Mouse (Mus musculus): Measurements from ENCODE around the gene Spata5.
"Not testable (repeated sequence)": the region's sequence is repeated elsewhere in the genome, so short reads cannot be mapped to it uniquely, and the experiment has no call there.

The Spata5 gene

GRCm38 (mm10) chr3:37569661-37570566, 150.2 kb downstream of the Spata5 start:
- DNase-seq (ENCODE audit: low read depth, low spot score) = no peak

GRCm38 (mm10) chr3:37571633-37572032, 151.9 kb downstream of the Spata5 start:
- DNase-seq (ENCODE audit: low read depth, low spot score) = no peak

- DNase-seq (ENCODE audit: low read depth, low spot score) = no peak
These were observed 152.4 kb downstream of the Spata5 start for GRCm38 (mm10) chr3:37572066-37572465.

GRCm38 (mm10) chr3:37576840-37577239, 157.1 kb downstream of the Spata5 start:
- DNase-seq (ENCODE audit: low read depth, low spot score) = no peak

- DNase-seq (ENCODE audit: low read depth, low spot score) = no peak
These were observed 158.0 kb downstream of the Spata5 start for GRCm38 (mm10) chr3:37577706-37578105.

- no peak for DNase-seq (ENCODE audit: low read depth, low spot score)
These were observed 164.9 kb downstream of the Spata5 start for GRCm38 (mm10) chr3:37584576-37584975.

GRCm38 (mm10) chr3:37585967-37586730, 166.5 kb downstream of the Spata5 start:
- no peak for DNase-seq (ENCODE audit: low read depth, low spot score)

- no peak for DNase-seq (ENCODE audit: low read depth, low spot score)
These were observed 167.3 kb downstream of the Spata5 start for GRCm38 (mm10) chr3:37586731-37587578.

- no peak for DNase-seq (ENCODE audit: low read depth, low spot score)
These were observed 176.0 kb downstream of the Spata5 start for GRCm38 (mm10) chr3:37595721-37596120.

GRCm38 (mm10) chr3:37596519-37596918, 176.8 kb downstream of the Spata5 start:
- no peak for DNase-seq (ENCODE audit: low read depth, low spot score)

- DNase-seq (ENCODE audit: low read depth, low spot score) = no peak
These were observed 177.5 kb downstream of the Spata5 start for GRCm38 (mm10) chr3:37597200-37597599.

- DNase-seq (ENCODE audit: low read depth, low spot score) = not testable (repeated sequence)
These were observed 179.9 kb downstream of the Spata5 start for GRCm38 (mm10) chr3:37599641-37600040.

GRCm38 (mm10) chr3:37602356-37602755, 182.7 kb downstream of the Spata5 start:
- no peak for DNase-seq (ENCODE audit: low read depth, low spot score)

GRCm38 (mm10) chr3:37602890-37603289, 183.2 kb downstream of the Spata5 start:
- no peak for DNase-seq (ENCODE audit: low read depth, low spot score)

GRCm38 (mm10) chr3:37603541-37603940, 183.8 kb downstream of the Spata5 start:
- DNase-seq (ENCODE audit: low read depth, low spot score) = no peak

GRCm38 (mm10) chr3:37604976-37605875, 185.5 kb downstream of the Spata5 start:
- DNase-seq (ENCODE audit: low read depth, low spot score) = no peak

- no peak for DNase-seq (ENCODE audit: low read depth, low spot score)
These were observed 186.2 kb downstream of the Spata5 start for GRCm38 (mm10) chr3:37605876-37606238.

GRCm38 (mm10) chr3:37608926-37609325, 189.2 kb downstream of the Spata5 start:
- DNase-seq (ENCODE audit: low read depth, low spot score) = peak; percentile 22

GRCm38 (mm10) chr3:37610670-37611069, 191.0 kb downstream of the Spata5 start:
- peak; percentile 67 for DNase-seq (ENCODE audit: low read depth, low spot score)

GRCm38 (mm10) chr3:37613722-37614121, 194.0 kb downstream of the Spata5 start:
- DNase-seq (ENCODE audit: low read depth, low spot score) = peak; percentile 21
